Mouse (Mus musculus) adipocyte (in vitro differentiated cells): ENCODE measurements at regions not wholly inside any gene's neighbourhood (a gene's known extent, or its start where the extent isn't known, plus 50 kb on each side); places are given as distances from the start of the nearest gene placed in this dataset.

Source experiments
- DNase-seq: peaks from one replicate; pipeline ENCODE4 v3.0.0-alpha.2; 2016; ENCODE audit warnings: low spot score

GRCm38 (mm10) chr4:22047730-22048455 lies 116.8 kb downstream of the Faxc start:
- no peak for DNase-seq

GRCm38 (mm10) chr4:22066785-22067433 lies 135.8 kb downstream of the Faxc start:
- DNase-seq: no peak

GRCm38 (mm10) chr4:22067678-22068299 lies 136.7 kb downstream of the Faxc start:
- DNase-seq: no peak

GRCm38 (mm10) chr4:22088209-22088787 lies 157.2 kb downstream of the Faxc start:
- no peak for DNase-seq

- no peak for DNase-seq
These were observed 158.5 kb downstream of the Faxc start for GRCm38 (mm10) chr4:22089637-22090041.

- no peak for DNase-seq
These were observed 159.4 kb downstream of the Faxc start for GRCm38 (mm10) chr4:22090536-22090935.

- DNase-seq: no peak
These were observed 161.4 kb downstream of the Faxc start for GRCm38 (mm10) chr4:22092551-22092950.

GRCm38 (mm10) chr4:22095257-22096031 lies 164.3 kb downstream of the Faxc start:
- no peak for DNase-seq

GRCm38 (mm10) chr4:22098605-22099004 lies 167.5 kb downstream of the Faxc start:
- no peak for DNase-seq

GRCm38 (mm10) chr4:22102478-22102877 lies 171.3 kb downstream of the Faxc start:
- DNase-seq: no peak

- DNase-seq: no peak
These were observed 172.0 kb downstream of the Faxc start for GRCm38 (mm10) chr4:22103001-22103587.

- no peak for DNase-seq
These were observed 175.8 kb downstream of the Faxc start for GRCm38 (mm10) chr4:22106883-22107282.

GRCm38 (mm10) chr4:22109410-22109809 lies 178.3 kb downstream of the Faxc start:
- no peak for DNase-seq

- no peak for DNase-seq
These were observed 179.3 kb downstream of the Faxc start for GRCm38 (mm10) chr4:22110400-22110799.

- no peak for DNase-seq
These were observed 181.1 kb downstream of the Faxc start for GRCm38 (mm10) chr4:22112209-22112608.

- DNase-seq: no peak
These were observed 183.3 kb downstream of the Faxc start for GRCm38 (mm10) chr4:22114451-22114850.

GRCm38 (mm10) chr4:22119877-22120276 lies 188.7 kb downstream of the Faxc start:
- DNase-seq: no peak

GRCm38 (mm10) chr4:22120953-22121352 lies 189.8 kb downstream of the Faxc start:
- DNase-seq: no peak

GRCm38 (mm10) chr4:22121397-22121796 lies 190.3 kb downstream of the Faxc start:
- DNase-seq: no peak

- no peak for DNase-seq
These were observed 193.7 kb downstream of the Faxc start for GRCm38 (mm10) chr4:22124836-22125235.

GRCm38 (mm10) chr4:22130511-22130910 lies 199.4 kb downstream of the Faxc start:
- no peak for DNase-seq
